Mouse (Mus musculus) ES-Bruce4 (cell line): Measurements from ENCODE around the gene Phactr1. TPM values are rescaled to one million over a fixed set of nuclear protein-coding genes. Genes with fewer than 3 reads are reported as not detected.

Source experiments
- H3K27ac ChIP-seq: 2 replicates; pipeline ENCODE4 v1.5.1; 2012; ENCODE audit warnings: low read length, inconsistent platforms; ENCODE audit not compliant: insufficient read depth
- H3K27me3 ChIP-seq: 2 replicates; pipeline ENCODE4 v1.6.1; 2012; ENCODE audit warnings: mild to moderate bottlenecking, low read length, inconsistent platforms; ENCODE audit not compliant: control insufficient read depth, poor library complexity, insufficient read depth, severe bottlenecking
- H3K36me3 ChIP-seq: 2 replicates; pipeline ENCODE4 v1.6.1; 2012; ENCODE audit warnings: inconsistent platforms, mild to moderate bottlenecking, low read length, moderate library complexity; ENCODE audit not compliant: control insufficient read depth, poor library complexity, insufficient read depth, severe bottlenecking
- H3K4me1 ChIP-seq: one replicate; pipeline ENCODE4 v1.8.1; 2011; ENCODE audit warnings: low read length; ENCODE audit not compliant: control insufficient read depth, insufficient read depth
- H3K4me3 ChIP-seq: 2 replicates; pipeline ENCODE4 v1.5.1; 2011; ENCODE audit warnings: low read depth, mild to moderate bottlenecking, low read length
- H3K9ac ChIP-seq: 2 replicates; pipeline ENCODE4 v1.6.1; 2012; ENCODE audit warnings: low read depth, mild to moderate bottlenecking, inconsistent platforms; ENCODE audit not compliant: poor library complexity, severe bottlenecking
- H3K9me3 ChIP-seq: replicated peaks from 2 replicates; pipeline ENCODE4 v1.6.1; 2012; ENCODE audit warnings: mild to moderate bottlenecking, low read length, inconsistent platforms; ENCODE audit not compliant: control insufficient read depth, poor library complexity, insufficient read depth, severe bottlenecking
- CTCF ChIP-seq: IDR thresholded peaks from one replicate; pipeline ENCODE4 v1.8.1; 2011; ENCODE audit warnings: low read depth, low read length
- EP300 ChIP-seq: IDR thresholded peaks from 2 replicates; pipeline ENCODE4 v1.6.1; 2011; ENCODE audit warnings: low read depth, low read length; ENCODE audit not compliant: insufficient read depth
- POLR2A ChIP-seq: IDR thresholded peaks from one replicate; pipeline ENCODE4 v1.8.1; 2011; ENCODE audit warnings: low read length; ENCODE audit not compliant: insufficient read depth
- polyA plus RNA-seq: library from polyadenylated mRNA; stranded (reverse); fragments of >200 nt; gene quantifications from 2 replicates; pipeline ENCODE4 v1.2.4, GENCODE M21; 2011; ENCODE audit warnings: low read depth; ENCODE audit not compliant: missing spikeins, insufficient read depth, insufficient read length

The Phactr1 gene
- polyA plus RNA-seq, 1 experiment, result 0.96 TPM

DNA sequence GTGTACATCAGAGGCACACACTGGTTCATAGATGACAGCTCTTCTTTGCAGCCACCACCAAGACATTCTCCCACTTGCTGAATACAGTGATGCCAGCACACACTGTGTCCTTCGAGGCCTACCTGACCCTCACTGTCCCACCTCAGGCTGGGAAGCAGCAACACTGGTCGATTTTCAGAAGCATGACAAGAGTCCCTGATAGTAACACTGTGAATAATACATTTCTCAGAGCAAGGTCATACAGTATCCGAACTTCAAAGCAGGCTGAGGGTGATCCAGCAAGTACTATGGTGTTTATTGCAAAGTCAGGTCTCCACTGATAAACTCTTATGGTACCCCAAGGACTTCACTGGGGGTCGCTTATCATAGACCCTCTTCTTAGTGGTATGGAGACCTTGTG lies 390.1 kb downstream of the Phactr1 start:
- no peak overlapping the region for H3K27ac ChIP-seq
- H3K9me3 ChIP-seq, result no peaks in the 10 kb centered on the region
- peaks cover 1% of the 10 kb centered on the region; the same call in 1 of the 2 replicates for H3K27me3 ChIP-seq
- TF ChIP-seq POLR2A, result no peak
- no peak for TF ChIP-seq EP300
- TF ChIP-seq CTCF, result no peak
- H3K9ac ChIP-seq, result no peak overlapping the region
- no peaks in the 10 kb centered on the region for H3K36me3 ChIP-seq
- no peak overlapping the region for H3K4me3 ChIP-seq
- H3K4me1 ChIP-seq, result no peaks in the 10 kb centered on the region

- H3K4me3 ChIP-seq, result no peak overlapping the region
- H3K27me3 ChIP-seq, result peaks cover 1% of the 10 kb centered on the region; the same call in 1 of the 2 replicates
- no peaks in the 10 kb centered on the region for H3K4me1 ChIP-seq
- no peaks in the 10 kb centered on the region for H3K9me3 ChIP-seq
- H3K9ac ChIP-seq, result no peak overlapping the region
- TF ChIP-seq CTCF, result no peak
- no peak overlapping the region for H3K27ac ChIP-seq
- H3K36me3 ChIP-seq, result no peaks in the 10 kb centered on the region
Observed at GRCm38 (mm10) chr13:43070971-43071370, 390.5 kb downstream of the Phactr1 start.

DNA sequence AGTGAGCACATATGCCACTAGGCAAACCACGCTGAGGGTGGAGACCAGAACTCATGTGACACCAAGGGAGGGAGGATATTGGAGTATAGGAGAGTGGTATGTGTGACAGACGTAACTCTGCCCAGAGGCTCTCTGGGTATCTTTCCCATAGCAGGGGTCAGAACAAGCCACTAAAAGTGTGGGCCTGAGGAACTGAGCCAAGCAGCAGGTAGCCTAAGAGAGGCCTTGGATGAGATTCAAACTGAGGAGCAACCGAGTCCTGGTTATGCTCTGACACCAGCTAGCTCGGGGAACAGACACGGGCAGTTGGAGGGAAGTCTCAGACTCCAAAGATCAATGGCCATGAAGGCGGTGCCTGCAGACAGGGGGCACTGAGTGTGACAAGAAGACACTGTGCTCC lies 395.0 kb downstream of the Phactr1 start:
- Histone ChIP-seq H3K4me3 (no peak overlapping the region), H3K27me3 (no peaks in the 10 kb centered on the region)

GRCm38 (mm10) chr13:43077485-43077884 lies 397.1 kb downstream of the Phactr1 start:
- H3K27ac ChIP-seq, result no peak overlapping the region
- H3K4me3 ChIP-seq, result no peak overlapping the region
- no peak overlapping the region for H3K9ac ChIP-seq
- no peaks in the 10 kb centered on the region for H3K9me3 ChIP-seq
- no peaks in the 10 kb centered on the region for H3K36me3 ChIP-seq
- no peak for TF ChIP-seq CTCF
- TF ChIP-seq POLR2A, result no peak
- TF ChIP-seq EP300, result no peak
- H3K4me1 ChIP-seq, result no peaks in the 10 kb centered on the region
- no peaks in the 10 kb centered on the region for H3K27me3 ChIP-seq

More for the DNA sequence above, 395.0 kb downstream of the Phactr1 start:
- H3K9ac ChIP-seq, result no peak overlapping the region
- H3K27ac ChIP-seq, result no peak overlapping the region
- TF ChIP-seq CTCF, result no peak
- H3K4me1 ChIP-seq, result no peaks in the 10 kb centered on the region
- H3K36me3 ChIP-seq, result no peaks in the 10 kb centered on the region
- H3K9me3 ChIP-seq, result no peaks in the 10 kb centered on the region

GRCm38 (mm10) chr13:43085226-43085625 lies 404.8 kb downstream of the Phactr1 start:
- TF ChIP-seq POLR2A (no peak), CTCF (no peak), EP300 (no peak)
- Histone ChIP-seq H3K27ac (no peak overlapping the region), H3K27me3 (no peaks in the 10 kb centered on the region)

GRCm38 (mm10) chr13:43094365-43094764 lies 413.9 kb downstream of the Phactr1 start:
- Histone ChIP-seq H3K9me3 (no peaks in the 10 kb centered on the region), H3K4me1 (no peaks in the 10 kb centered on the region), H3K27ac (no peak overlapping the region), H3K27me3 (no peaks in the 10 kb centered on the region), H3K9ac (no peak overlapping the region), H3K4me3 (no peak overlapping the region), H3K36me3 (no peaks in the 10 kb centered on the region)
- TF ChIP-seq CTCF (peak; percentile 58), POLR2A (no peak), EP300 (no peak)

More at GRCm38 (mm10) chr13:43085226-43085625, 404.8 kb downstream of the Phactr1 start:
- Histone ChIP-seq H3K4me3 (no peak overlapping the region), H3K4me1 (no peaks in the 10 kb centered on the region), H3K36me3 (no peaks in the 10 kb centered on the region), H3K9ac (no peak overlapping the region), H3K9me3 (no peaks in the 10 kb centered on the region)
